Mouse (Mus musculus): ENCODE measurements around the gene Zfp119b.

- TF ChIP-seq CTCF (IDR thresholded peaks at IDR 0.05; ENCODE audit: borderline replicate concordance, extremely low read depth, insufficient read depth, insufficient read length): no peak
- TF ChIP-seq POLR2A (IDR thresholded peaks at IDR 0.05; ENCODE audit: borderline replicate concordance, extremely low read depth, insufficient read depth, insufficient read length, poor library complexity, severe bottlenecking): no peak
Observed at GRCm38 (mm10) chr17:55968210-55968609, 18.9 kb upstream of the Zfp119b start.

All from brain, embryonic 14.5 days (tissue).